Mouse (Mus musculus) megakaryocyte, embryonic 14.5 days (primary cell): ENCODE measurements around the gene Pkn2.

Experiments
- FLI1 ChIP-seq: IDR thresholded peaks from 2 replicates; pipeline ENCODE4 v1.6.1; 2012; ENCODE audit warnings: low read length, inconsistent platforms, mixed read lengths
- GATA1 ChIP-seq: IDR thresholded peaks from 3 replicates; pipeline ENCODE4 v1.6.1; 2012; ENCODE audit warnings: mixed read lengths, low read length, inconsistent platforms, borderline replicate concordance

DNA sequence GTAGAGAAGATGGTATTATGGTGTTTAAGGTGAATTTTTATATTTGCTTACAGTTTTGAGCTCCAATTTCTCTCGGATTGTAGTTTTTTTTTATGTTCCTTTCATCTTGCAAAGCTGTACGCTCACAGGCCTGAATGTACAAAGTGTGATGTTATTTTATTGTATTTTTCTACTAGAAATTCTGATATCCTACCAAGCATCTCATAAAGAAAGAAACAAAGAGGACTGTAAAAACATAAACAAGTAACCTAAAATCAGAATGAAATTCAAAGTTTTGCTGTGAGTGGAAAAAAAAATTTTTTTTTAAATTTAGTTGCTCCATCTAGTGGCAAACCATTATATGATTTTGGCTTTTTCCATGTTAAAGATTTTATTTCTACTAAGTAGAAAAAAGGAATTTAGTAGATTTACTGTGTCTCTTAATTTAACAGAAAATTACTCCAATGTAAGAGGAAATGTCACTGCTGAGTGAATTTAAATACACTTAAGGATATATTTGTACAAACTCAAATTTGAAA is 43.1 kb upstream of the Pkn2 start:
- TF ChIP-seq GATA1 (no peak), FLI1 (no peak)
